Mouse (Mus musculus) hindbrain, embryonic 15.5 days (tissue): Measurements from ENCODE around the gene Rps13. TPM values are rescaled to one million over a fixed set of nuclear protein-coding genes. Genes with fewer than 3 reads are reported as not detected.

Experiments
- ATAC-seq: fragments of 200-750 bp; cut with Nextera tagmentation; 2 replicates; pipeline ENCODE4 v1.8.0; 2017; ENCODE audit warnings: low read depth, moderate number of reproducible peaks, moderate TSS enrichment; ENCODE audit not compliant: low FRiP score
- H3K27ac ChIP-seq: fragments of 300-500 bp; sonication (generic); replicated peaks from 2 replicates; pipeline ENCODE4 v1.5.1; 2015; ENCODE audit warnings: mild to moderate bottlenecking, inconsistent platforms
- H3K27me3 ChIP-seq: fragments of 300-500 bp; sonication (generic); 2 replicates; pipeline ENCODE4 v1.6.1; 2015; ENCODE audit warnings: control low read depth, inconsistent platforms
- H3K36me3 ChIP-seq: fragments of 300-500 bp; sonication (generic); 2 replicates; pipeline ENCODE4 v1.6.1; 2015; ENCODE audit warnings: control low read depth, inconsistent platforms
- H3K4me1 ChIP-seq: fragments of 300-500 bp; sonication (generic); replicated peaks from 2 replicates; pipeline ENCODE4 v1.6.1; 2015; ENCODE audit warnings: control low read depth, inconsistent platforms
- H3K4me2 ChIP-seq: fragments of 300-500 bp; sonication (generic); 2 replicates; pipeline ENCODE4 v1.6.1; 2015; ENCODE audit warnings: moderate library complexity, mild to moderate bottlenecking, inconsistent platforms
- H3K4me3 ChIP-seq: fragments of 300-500 bp; sonication (generic); 2 replicates; pipeline ENCODE4 v1.5.1; 2015; ENCODE audit warnings: mild to moderate bottlenecking, inconsistent platforms
- H3K9ac ChIP-seq: fragments of 300-500 bp; sonication (generic); 2 replicates; pipeline ENCODE4 v1.6.1; 2015; ENCODE audit warnings: inconsistent platforms
- H3K9me3 ChIP-seq: fragments of 300-500 bp; sonication (generic); 2 replicates; pipeline ENCODE4 v1.6.1; 2016; ENCODE audit warnings: control low read depth, inconsistent platforms
- WGBS: fragments of 180-500 bp; shearing (Covaris S2); methylation state at CpG from one replicate; pipeline ENCODE4 v1.1.7; 2015; 5-methylcytosine and 5-hydroxymethylcytosine counted together
- polyA plus RNA-seq: library from polyadenylated mRNA; unstranded; fragments of >200 nt; fragmentation: Nextera tagmentation; extraction: Ambion mirVana; gene quantifications from 2 replicates; pipeline ENCODE4 v1.2.1, GENCODE M21; 2015

Rps13 gene
- polyA plus RNA-seq, 1 experiment from 2014 or later, result 480 TPM

DNA sequence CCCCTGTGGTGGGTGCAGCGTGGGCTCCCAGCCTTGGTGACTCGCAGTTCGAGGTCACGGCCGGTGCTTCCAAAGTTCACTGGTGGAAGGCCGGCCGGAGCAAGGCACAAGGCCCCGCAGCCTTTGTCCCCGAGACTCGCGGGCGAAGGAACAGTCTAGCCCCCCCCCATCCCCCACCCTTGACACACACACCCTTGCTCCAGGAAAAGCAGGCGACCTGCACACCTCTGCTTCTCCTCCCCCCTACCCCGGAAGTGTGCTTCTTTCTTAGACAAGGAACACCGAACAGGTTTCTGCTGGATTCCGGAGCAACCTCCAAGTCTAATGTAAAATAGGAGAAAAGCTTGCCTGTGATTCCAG, 25.4 kb downstream of the Rps13 start:
- WGBS, result 2% methylated on average over 16 of the region's 16 CpGs
- Histone ChIP-seq H3K9me3 (no peaks in the 10 kb centered on the region), H3K4me1 (peaks cover 26% of the 10 kb centered on the region), H3K9ac (no peak overlapping the region), H3K27me3 (peaks cover 18% of the 10 kb centered on the region; the same call in 1 of the 2 replicates), H3K4me3 (peak overlapping the region; percentile 75), H3K36me3 (no peaks in the 10 kb centered on the region), H3K27ac (no peak overlapping the region), H3K4me2 (peak overlapping the region; percentile 100)
- ATAC-seq, result 0 out of 2 replicates have a peak, but pooled peaks have one; percentile 39

- H3K9me3 ChIP-seq, result no peaks in the 10 kb centered on the region
- peak; percentile 65; the same call in 1 of the 2 replicates for ATAC-seq
- no peaks in the 10 kb centered on the region for H3K36me3 ChIP-seq
- H3K9ac ChIP-seq, result peak within 1 kb of the TSS; percentile 42
- peak within 1 kb of the TSS; percentile 100 for H3K4me2 ChIP-seq
- peaks cover 26% of the 10 kb centered on the region for H3K4me1 ChIP-seq
- WGBS, result under 1% methylated on average over 54 of the region's 65 CpGs
- H3K27me3 ChIP-seq, result peaks cover 18% of the 10 kb centered on the region; the same call in 1 of the 2 replicates
- H3K4me3 ChIP-seq, result peak within 1 kb of the TSS; percentile 75
- peak within 1 kb of the TSS; percentile 62 for H3K27ac ChIP-seq
Observed at GRCm38 (mm10) chr7:116307871-116308631, 25.9 kb downstream of the Rps13 start, which contains the start of gene Plekha7. Gene Plekha7 (minus strand): TSS chr7:116308376.

DNA sequence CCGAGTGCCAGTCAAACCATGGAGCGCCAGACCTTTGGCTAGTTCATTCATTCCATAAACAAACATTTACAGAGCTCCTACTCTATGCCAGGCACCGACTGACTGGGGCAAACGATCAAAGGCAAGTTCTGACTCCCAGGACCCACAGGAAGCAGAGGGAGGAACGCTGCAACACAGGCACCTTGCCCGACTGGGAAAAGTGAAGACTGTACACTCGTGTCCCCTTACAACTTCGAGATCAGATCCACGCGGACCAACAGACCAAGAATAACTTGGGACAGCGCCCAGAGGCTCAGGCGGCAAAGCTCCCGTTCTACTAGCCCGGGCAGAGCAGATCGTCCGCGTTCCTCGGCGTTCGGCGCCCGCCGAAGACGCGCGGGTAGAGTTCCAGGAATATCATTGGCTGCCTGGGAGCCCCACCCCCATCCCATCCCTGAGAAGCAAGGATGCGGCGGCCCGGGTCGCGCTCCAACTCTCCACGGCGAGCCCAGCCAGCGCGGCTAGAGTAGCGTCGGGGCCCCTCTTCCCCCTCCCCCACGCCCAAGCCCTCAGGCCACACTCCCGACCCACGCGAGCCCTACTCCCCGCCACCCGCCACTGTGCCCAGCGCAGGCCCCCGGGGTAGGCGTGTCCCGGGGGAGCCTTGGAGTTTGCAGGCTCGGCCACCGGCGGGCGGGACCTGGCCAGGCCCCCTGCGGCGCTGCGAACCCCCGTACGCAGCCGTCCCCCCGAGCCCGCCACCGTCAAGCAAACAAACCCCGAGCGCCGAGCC, 26.7 kb downstream of the Rps13 start:
- Histone ChIP-seq H3K4me1 (peaks cover 26% of the 10 kb centered on the region), H3K36me3 (no peaks in the 10 kb centered on the region), H3K4me3 (peak overlapping the region; percentile 75), H3K9ac (peak overlapping the region; percentile 42), H3K27ac (peak overlapping the region; percentile 62), H3K4me2 (peak overlapping the region; percentile 100), H3K9me3 (no peaks in the 10 kb centered on the region), H3K27me3 (peaks cover 18% of the 10 kb centered on the region; the same call in 1 of the 2 replicates)
- ATAC-seq, result peak; percentile 86
- WGBS, result under 1% methylated on average over 60 of the region's 63 CpGs

GRCm38 (mm10) chr7:116306601-116307000, 27.4 kb downstream of the Rps13 start:
- Histone ChIP-seq H3K4me2 (peak overlapping the region; percentile 100), H3K27me3 (peaks cover 18% of the 10 kb centered on the region; the same call in 1 of the 2 replicates), H3K36me3 (no peaks in the 10 kb centered on the region), H3K4me3 (peak overlapping the region; percentile 75), H3K9ac (no peak overlapping the region), H3K9me3 (no peaks in the 10 kb centered on the region), H3K27ac (no peak overlapping the region), H3K4me1 (peaks cover 26% of the 10 kb centered on the region)
- ATAC-seq, result no peak
- 7% methylated on average over 5 of the region's 5 CpGs for WGBS

- H3K4me2 ChIP-seq, result no peak overlapping the region
- no peak overlapping the region for H3K4me3 ChIP-seq
- no peaks in the 10 kb centered on the region for H3K36me3 ChIP-seq
- H3K9me3 ChIP-seq, result no peaks in the 10 kb centered on the region
- peaks cover 2% of the 10 kb centered on the region; the same call in 1 of the 2 replicates for H3K4me1 ChIP-seq
- H3K9ac ChIP-seq, result no peak overlapping the region
- H3K27ac ChIP-seq, result no peak overlapping the region
- 91% methylated on average over 5 of the region's 5 CpGs for WGBS
- no peak for ATAC-seq
- peaks cover 12% of the 10 kb centered on the region; the same call in 1 of the 2 replicates for H3K27me3 ChIP-seq
Observed at GRCm38 (mm10) chr7:116301661-116302311, 32.2 kb downstream of the Rps13 start.

DNA sequence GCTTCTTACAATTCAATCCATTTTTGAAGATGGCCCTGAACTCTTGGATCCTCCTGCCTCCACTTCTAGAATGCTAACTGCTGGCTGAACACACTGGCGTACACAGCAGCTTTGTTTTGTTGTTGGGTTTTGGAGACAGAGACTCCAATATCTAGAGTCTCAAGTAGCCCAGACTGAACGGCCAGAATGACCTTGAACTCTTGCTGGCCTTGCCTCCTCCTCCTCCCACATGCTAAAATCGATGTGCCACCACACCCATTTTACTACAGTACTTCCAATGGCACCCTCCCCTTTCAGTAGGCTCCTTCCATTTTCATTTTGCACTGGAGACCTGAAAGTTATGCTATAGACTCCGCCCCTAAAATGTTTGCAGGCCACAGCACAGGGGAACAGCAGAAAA, 32.9 kb downstream of the Rps13 start:
- Histone ChIP-seq H3K27ac (no peak overlapping the region), H3K9me3 (no peaks in the 10 kb centered on the region), H3K4me1 (no peaks in the 10 kb centered on the region), H3K4me2 (no peak overlapping the region), H3K36me3 (no peaks in the 10 kb centered on the region), H3K9ac (no peak overlapping the region), H3K4me3 (no peak overlapping the region), H3K27me3 (peaks cover 6% of the 10 kb centered on the region; the same call in 1 of the 2 replicates)
- no peak for ATAC-seq
- WGBS, result 87% methylated on average over 4 of the region's 4 CpGs

DNA sequence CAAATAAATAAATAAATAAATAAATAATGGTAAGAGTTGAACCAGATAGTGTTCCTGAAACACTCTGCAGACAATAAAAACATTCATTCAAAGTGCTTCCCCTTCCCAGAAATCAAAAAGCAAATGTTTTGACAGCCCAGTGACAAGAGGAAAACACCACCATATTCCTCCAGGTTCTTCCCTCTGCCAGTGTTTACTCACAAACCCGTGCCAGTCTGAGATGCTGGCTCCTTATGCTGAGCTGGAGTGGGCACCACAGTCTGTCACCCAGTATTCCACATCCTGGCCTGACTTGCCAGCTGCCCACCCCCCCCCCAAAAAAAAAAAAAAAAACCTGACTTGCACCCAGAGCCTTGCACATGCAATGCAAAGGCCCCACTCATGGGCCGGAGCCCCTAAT, 35.1 kb downstream of the Rps13 start:
- Histone ChIP-seq H3K27me3 (no peaks in the 10 kb centered on the region), H3K4me3 (no peak overlapping the region), H3K4me1 (no peaks in the 10 kb centered on the region), H3K9ac (no peak overlapping the region), H3K27ac (no peak overlapping the region), H3K9me3 (no peaks in the 10 kb centered on the region), H3K36me3 (no peaks in the 10 kb centered on the region), H3K4me2 (no peak overlapping the region)
- ATAC-seq, result no peak
- WGBS, result 89% methylated on average over 2 of the region's 2 CpGs

- H3K9me3 ChIP-seq, result no peaks in the 10 kb centered on the region
- no peak overlapping the region for H3K4me2 ChIP-seq
- no peak overlapping the region for H3K9ac ChIP-seq
- H3K4me1 ChIP-seq, result no peaks in the 10 kb centered on the region
- H3K36me3 ChIP-seq, result no peaks in the 10 kb centered on the region
- no peak overlapping the region for H3K4me3 ChIP-seq
- H3K27ac ChIP-seq, result no peak overlapping the region
- no peaks in the 10 kb centered on the region for H3K27me3 ChIP-seq
- 70% methylated on average over 10 of the region's 10 CpGs for WGBS
- no peak for ATAC-seq
Observed at GRCm38 (mm10) chr7:116298389-116298788, 35.6 kb downstream of the Rps13 start.

- Histone ChIP-seq H3K27me3 (no peaks in the 10 kb centered on the region), H3K27ac (no peak overlapping the region), H3K36me3 (no peaks in the 10 kb centered on the region), H3K4me1 (no peaks in the 10 kb centered on the region), H3K4me3 (no peak overlapping the region), H3K4me2 (no peak overlapping the region), H3K9ac (no peak overlapping the region), H3K9me3 (no peaks in the 10 kb centered on the region)
- ATAC-seq, result no peak
- 69% methylated on average over 3 of the region's 3 CpGs for WGBS
Observed at GRCm38 (mm10) chr7:116294961-116295360, 39.0 kb downstream of the Rps13 start.

GRCm38 (mm10) chr7:116292377-116292776, 41.6 kb downstream of the Rps13 start:
- no peaks in the 10 kb centered on the region for H3K4me1 ChIP-seq
- no peak overlapping the region for H3K9ac ChIP-seq
- no peak; the same call in 1 of the 2 replicates for ATAC-seq
- no peaks in the 10 kb centered on the region for H3K9me3 ChIP-seq
- H3K4me3 ChIP-seq, result no peak overlapping the region
- H3K4me2 ChIP-seq, result no peak overlapping the region
- no peaks in the 10 kb centered on the region for H3K36me3 ChIP-seq
- 57% methylated on average over 5 of the region's 5 CpGs for WGBS
- no peaks in the 10 kb centered on the region for H3K27me3 ChIP-seq
- H3K27ac ChIP-seq, result no peak overlapping the region

DNA sequence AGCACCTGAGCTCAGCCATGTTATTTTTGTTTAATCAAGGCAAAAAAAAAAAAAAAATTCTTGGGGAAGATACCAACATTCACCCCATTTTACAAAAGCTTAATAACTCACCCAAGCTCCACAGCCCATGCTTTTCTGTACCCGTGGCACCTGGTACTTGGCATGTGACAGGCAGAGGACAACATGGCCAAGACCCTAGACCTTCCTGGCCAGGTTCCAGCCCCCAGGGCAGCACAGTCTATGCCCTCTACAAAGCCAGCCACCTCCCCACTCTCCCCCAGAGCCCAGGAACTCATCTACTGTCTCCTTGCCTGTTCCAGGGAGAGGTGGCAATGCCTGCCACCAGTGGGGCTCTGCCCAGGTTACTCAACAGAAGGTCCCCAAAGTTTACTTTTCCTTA, 43.4 kb downstream of the Rps13 start:
- H3K4me1 ChIP-seq, result no peaks in the 10 kb centered on the region
- H3K27me3 ChIP-seq, result no peaks in the 10 kb centered on the region
- no peak overlapping the region for H3K9ac ChIP-seq
- H3K9me3 ChIP-seq, result no peaks in the 10 kb centered on the region
- H3K4me3 ChIP-seq, result no peak overlapping the region
- WGBS, result 76% methylated on average over 1 of the region's 1 CpGs
- no peak overlapping the region for H3K27ac ChIP-seq
- ATAC-seq, result no peak
- no peaks in the 10 kb centered on the region for H3K36me3 ChIP-seq
- H3K4me2 ChIP-seq, result no peak overlapping the region

DNA sequence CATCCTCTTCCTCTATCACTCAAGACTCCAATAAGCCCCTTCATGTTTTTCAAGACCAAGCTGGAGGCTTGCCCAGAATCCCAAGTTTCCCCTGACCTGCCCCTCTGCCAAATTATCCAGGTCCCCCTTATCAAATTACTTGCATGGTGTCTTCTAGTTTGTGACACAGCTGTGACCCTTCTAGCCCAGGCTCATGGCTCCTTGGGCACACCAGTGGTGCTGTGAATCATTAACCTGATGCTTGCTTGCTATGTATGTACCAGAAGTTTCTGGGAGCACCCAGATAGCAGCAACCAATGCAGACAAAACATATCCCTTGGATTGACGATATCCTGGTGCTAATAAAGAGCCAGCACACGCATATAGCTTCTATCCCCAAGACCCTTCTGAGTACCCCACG, 45.0 kb downstream of the Rps13 start:
- 87% methylated on average over 3 of the region's 3 CpGs for WGBS
- H3K36me3 ChIP-seq, result no peaks in the 10 kb centered on the region
- no peak overlapping the region for H3K4me2 ChIP-seq

More for the DNA sequence above, 45.0 kb downstream of the Rps13 start:
- ATAC-seq, result no peak
- H3K27ac ChIP-seq, result no peak overlapping the region
- H3K27me3 ChIP-seq, result no peaks in the 10 kb centered on the region
- H3K9me3 ChIP-seq, result no peaks in the 10 kb centered on the region
- H3K9ac ChIP-seq, result no peak overlapping the region
- no peak overlapping the region for H3K4me3 ChIP-seq
- no peaks in the 10 kb centered on the region for H3K4me1 ChIP-seq
